8 mouse cellular contexts compared by ENCODE assay signal in the genomic region with DNA sequence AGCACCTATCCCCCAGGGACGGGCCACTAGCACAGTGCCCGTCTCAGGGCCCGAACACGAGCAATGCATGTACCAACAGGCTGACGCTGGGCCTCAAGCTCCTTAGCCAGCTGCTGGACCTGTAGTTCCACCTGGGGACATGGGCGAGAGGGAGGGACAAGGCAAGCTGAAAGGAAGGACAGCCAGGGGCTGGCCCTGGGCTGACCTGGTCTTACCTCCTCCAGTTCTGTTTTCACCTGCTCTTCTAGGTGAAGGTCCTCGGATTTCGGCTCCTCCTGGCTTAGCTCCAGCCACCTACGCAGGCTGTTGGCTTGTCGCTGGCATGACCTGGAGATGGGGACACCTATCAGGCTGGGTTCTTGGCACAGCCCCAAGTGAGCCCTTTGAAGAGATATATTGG.
DNase-seq lines count a peak whose midpoint lies in the region; ATAC-seq and TF ChIP-seq lines count a peak whose summit lies in the region.
"Not testable (repeated sequence)": the region's sequence is repeated elsewhere in the genome, so short reads cannot be mapped to it uniquely, and the experiment has no call there.

No protein-coding gene starts in this region.

- 94% methylated on average over 9 of the region's 10 CpGs for WGBS in forebrain, embryonic 11.5 days
- 87% methylated on average over 10 of the region's 10 CpGs for WGBS in heart, embryonic 10.5 days
- WGBS in kidney, adult 2 months = 92% methylated on average over 10 of the region's 10 CpGs

- intact Hi-C loops in left cerebral cortex, postnatal 4 days (cut with DNase I) = not testable (repeated sequence)

- not testable (repeated sequence) for H3K36me3 ChIP-seq in forebrain, embryonic 11.5 days (ENCODE audit: control insufficient read depth, insufficient read depth, low read length); heart, embryonic 10.5 days; kidney, adult 2 months (ENCODE audit: control insufficient read depth, insufficient read depth, low read length)

- ATAC-seq in forebrain, embryonic 11.5 days (replicated peaks; ENCODE audit: low FRiP score) = peak; percentile 33
- peak; percentile 1; the same call in 1 of the 2 replicates for ATAC-seq in megakaryocyte, adult 5-6 weeks (ENCODE audit: poor library complexity, severe bottlenecking)

- H3K27me3 ChIP-seq in forebrain, embryonic 11.5 days (ENCODE audit: control insufficient read depth, insufficient read depth, low read length); heart, embryonic 10.5 days (ENCODE audit: insufficient read depth, poor library complexity, severe bottlenecking); kidney, adult 2 months (replicated peaks; ENCODE audit: control insufficient read depth, insufficient read depth, low read length): not testable (repeated sequence)

- H3K9me3 ChIP-seq in forebrain, embryonic 11.5 days (ENCODE audit: control insufficient read depth, low read length) = not testable (repeated sequence)
- peaks cover 17% of the 10 kb centered on the region for H3K9me3 ChIP-seq in heart, embryonic 10.5 days

- H3K4me2 ChIP-seq in forebrain, embryonic 11.5 days (ENCODE audit: low read depth, low read length, severe bottlenecking) = not testable (repeated sequence)

- DNase-seq in adrenal gland, postnatal 25 days = peak; percentile 51
- peak; percentile 68 for DNase-seq in forebrain, embryonic 11.5 days (ENCODE audit: low spot score)
- peak; percentile 87 for DNase-seq in heart, embryonic 10.5 days (ENCODE audit: low spot score)
- peak; percentile 71 for DNase-seq in kidney, adult 2 months
- peak; percentile 37 for DNase-seq in left cerebral cortex, postnatal 4 days
- peak; percentile 71 for DNase-seq in right cerebral cortex, postnatal 25 days
- DNase-seq in urinary bladder, postnatal 36 days (ENCODE audit: low spot score in 2 of 2) = peak; percentile 81

- not testable (repeated sequence) for H3K4me3 ChIP-seq in forebrain, embryonic 11.5 days (ENCODE audit: low read depth, low read length); heart, embryonic 10.5 days; kidney, adult 2 months (ENCODE audit: insufficient read depth, low read depth, low read length)

- H3K4me1 ChIP-seq in forebrain, embryonic 11.5 days (replicated peaks; ENCODE audit: control insufficient read depth, insufficient read depth, low read length); heart, embryonic 10.5 days; kidney, adult 2 months (ENCODE audit: control insufficient read depth, insufficient read depth, low read length): not testable (repeated sequence)

- TF ChIP-seq CTCF in kidney, adult 2 months (conservative IDR thresholded peaks at IDR 0.05; ENCODE audit: insufficient read depth, insufficient read length, low read depth, low read length) = not testable (repeated sequence)

- TF ChIP-seq POLR2A in kidney, adult 2 months (IDR thresholded peaks at IDR 0.05; ENCODE audit: low read depth, low read length) = not testable (repeated sequence)

- H3K9ac ChIP-seq in forebrain, embryonic 11.5 days (ENCODE audit: low read length) = not testable (repeated sequence)

- not testable (repeated sequence) for H3K27ac ChIP-seq in forebrain, embryonic 11.5 days (ENCODE audit: low read depth, low read length); heart, embryonic 10.5 days; kidney, adult 2 months (ENCODE audit: insufficient read depth, low read depth, low read length)

Comparison
In these comparisons a context has a peak if more than half of its experiments do, and no peak if none do; other contexts are left out.
1. DNase-seq: peak in every context shown above with its lines; median percentile 87 in heart, embryonic 10.5 days; 81 in urinary bladder, postnatal 36 days; 71 in kidney, adult 2 months; 71 in right cerebral cortex, postnatal 25 days; 68 in forebrain, embryonic 11.5 days; 51 in adrenal gland, postnatal 25 days; 37 in left cerebral cortex, postnatal 4 days.